Mouse (Mus musculus): ENCODE results near the gene Hist1h4c. TPM values are rescaled to one million over a fixed set of nuclear protein-coding genes. Genes with fewer than 3 reads are reported as not detected.

The Hist1h4c gene
- polyA plus RNA-seq (2015; fragmentation: Illumina TruSeq; extraction: RNeasy Lipid Tissue Mini Kit (QIAGEN cat#74804); ENCODE audit: insufficient read depth, low replicate concordance): not detected

GRCm38 (mm10) chr13:23698300-23698693 is at the start of gene Hist1h4c:
TSS of gene Hist1h4c (minus strand) at chr13:23698454.

GRCm38 (mm10) chr13:23746201-23747080 is 48.2 kb upstream of the Hist1h4c start, which contains the start of gene Hist1h2bb:
TSS of gene Hist1h2bb (plus strand) at chr13:23746734.

GRCm38 (mm10) chr13:23745381-23746161 is 47.3 kb upstream of the Hist1h4c start, which contains the start of gene Hist1h3c:
TSS of gene Hist1h3c (minus strand) at chr13:23745602.

GRCm38 (mm10) chr13:23738677-23739068 is 40.4 kb upstream of the Hist1h4c start, which contains the start of gene Hist1h1c:
TSS of gene Hist1h1c (plus strand) at chr13:23738808.

GRCm38 (mm10) chr13:23710374-23711089 is 12.3 kb upstream of the Hist1h4c start, which contains the start of gene Hfe:
TSS of gene Hfe (minus strand) at chr13:23710854.

GRCm38 (mm10) chr13:23695514-23695913 is 2.7 kb downstream of the Hist1h4c start, which contains the start of gene Hist1h1t:
TSS of gene Hist1h1t (plus strand) at chr13:23695814.

GRCm38 (mm10) chr13:23683755-23684281 is 14.4 kb downstream of the Hist1h4c start, which contains the start of the genes Hist1h2ac and Hist1h2bc:
TSS of gene Hist1h2ac (minus strand) at chr13:23683948.
TSS of gene Hist1h2bc (plus strand) at chr13:23684199.

Other genes with a start within 250 kb of the Hist1h4c start
- gene Btn1a1, start 232.6 kb downstream of the Hist1h4c start, polyA plus RNA-seq (2015; fragmentation: Illumina TruSeq; extraction: RNeasy Lipid Tissue Mini Kit (QIAGEN cat#74804); ENCODE audit: insufficient read depth, low replicate concordance): 0.23 TPM
- 0.15 TPM for gene Btn2a2, start 209.6 kb downstream of the Hist1h4c start, polyA plus RNA-seq (2015; fragmentation: Illumina TruSeq; extraction: RNeasy Lipid Tissue Mini Kit (QIAGEN cat#74804); ENCODE audit: insufficient read depth, low replicate concordance)
- not detected for gene Hist1h4h, start 167.4 kb downstream of the Hist1h4c start, polyA plus RNA-seq (2015; fragmentation: Illumina TruSeq; extraction: RNeasy Lipid Tissue Mini Kit (QIAGEN cat#74804); ENCODE audit: insufficient read depth, low replicate concordance)
- not detected for gene Hist1h2af, start 164.5 kb downstream of the Hist1h4c start, polyA plus RNA-seq (2015; fragmentation: Illumina TruSeq; extraction: RNeasy Lipid Tissue Mini Kit (QIAGEN cat#74804); ENCODE audit: insufficient read depth, low replicate concordance)
- not detected for gene Hist1h3g, start 163.0 kb downstream of the Hist1h4c start, polyA plus RNA-seq (2015; fragmentation: Illumina TruSeq; extraction: RNeasy Lipid Tissue Mini Kit (QIAGEN cat#74804); ENCODE audit: insufficient read depth, low replicate concordance)
- 0.36 TPM for gene Hist1h2bh, start 155.1 kb downstream of the Hist1h4c start, polyA plus RNA-seq (2015; fragmentation: Illumina TruSeq; extraction: RNeasy Lipid Tissue Mini Kit (QIAGEN cat#74804); ENCODE audit: insufficient read depth, low replicate concordance)
- not detected for gene Hist1h3f, start 154.4 kb downstream of the Hist1h4c start, polyA plus RNA-seq (2015; fragmentation: Illumina TruSeq; extraction: RNeasy Lipid Tissue Mini Kit (QIAGEN cat#74804); ENCODE audit: insufficient read depth, low replicate concordance)
- gene Hist1h4f, start 146.8 kb downstream of the Hist1h4c start, polyA plus RNA-seq (2015; fragmentation: Illumina TruSeq; extraction: RNeasy Lipid Tissue Mini Kit (QIAGEN cat#74804); ENCODE audit: insufficient read depth, low replicate concordance): not detected
- gene Hist1h1d, start 145.2 kb downstream of the Hist1h4c start, polyA plus RNA-seq (2015; fragmentation: Illumina TruSeq; extraction: RNeasy Lipid Tissue Mini Kit (QIAGEN cat#74804); ENCODE audit: insufficient read depth, low replicate concordance): 0.11 TPM
- not detected for gene Hist1h3e, start 136.1 kb downstream of the Hist1h4c start, polyA plus RNA-seq (2015; fragmentation: Illumina TruSeq; extraction: RNeasy Lipid Tissue Mini Kit (QIAGEN cat#74804); ENCODE audit: insufficient read depth, low replicate concordance)
- gene Hist1h2ae, start 127.2 kb downstream of the Hist1h4c start, polyA plus RNA-seq (2015; fragmentation: Illumina TruSeq; extraction: RNeasy Lipid Tissue Mini Kit (QIAGEN cat#74804); ENCODE audit: insufficient read depth, low replicate concordance): 0.52 TPM
- 1.1 TPM for gene Hist1h2bg, start 127.1 kb downstream of the Hist1h4c start, polyA plus RNA-seq (2015; fragmentation: Illumina TruSeq; extraction: RNeasy Lipid Tissue Mini Kit (QIAGEN cat#74804); ENCODE audit: insufficient read depth, low replicate concordance)
- gene Hist1h2bf, start 124.3 kb downstream of the Hist1h4c start, polyA plus RNA-seq (2015; fragmentation: Illumina TruSeq; extraction: RNeasy Lipid Tissue Mini Kit (QIAGEN cat#74804); ENCODE audit: insufficient read depth, low replicate concordance): not detected
- gene Hist1h2ad, start 124.1 kb downstream of the Hist1h4c start, polyA plus RNA-seq (2015; fragmentation: Illumina TruSeq; extraction: RNeasy Lipid Tissue Mini Kit (QIAGEN cat#74804); ENCODE audit: insufficient read depth, low replicate concordance): not detected
- gene Hist1h3d, start 122.7 kb downstream of the Hist1h4c start, polyA plus RNA-seq (2015; fragmentation: Illumina TruSeq; extraction: RNeasy Lipid Tissue Mini Kit (QIAGEN cat#74804); ENCODE audit: insufficient read depth, low replicate concordance): 0.39 TPM
- gene Hist1h4d, start 116.9 kb downstream of the Hist1h4c start, polyA plus RNA-seq (2015; fragmentation: Illumina TruSeq; extraction: RNeasy Lipid Tissue Mini Kit (QIAGEN cat#74804); ENCODE audit: insufficient read depth, low replicate concordance): not detected
- gene Hist1h2be, start 77.3 kb downstream of the Hist1h4c start, polyA plus RNA-seq (2015; fragmentation: Illumina TruSeq; extraction: RNeasy Lipid Tissue Mini Kit (QIAGEN cat#74804); ENCODE audit: insufficient read depth, low replicate concordance): 3.3 TPM
- 0.40 TPM for gene Hist1h1e, start 75.9 kb downstream of the Hist1h4c start, polyA plus RNA-seq (2015; fragmentation: Illumina TruSeq; extraction: RNeasy Lipid Tissue Mini Kit (QIAGEN cat#74804); ENCODE audit: insufficient read depth, low replicate concordance)
- 0.75 TPM for gene Hist1h2ac, start 14.5 kb downstream of the Hist1h4c start, polyA plus RNA-seq (2015; fragmentation: Illumina TruSeq; extraction: RNeasy Lipid Tissue Mini Kit (QIAGEN cat#74804); ENCODE audit: insufficient read depth, low replicate concordance)
- 19.4 TPM for gene Hist1h2bc, start 14.3 kb downstream of the Hist1h4c start, polyA plus RNA-seq (2015; fragmentation: Illumina TruSeq; extraction: RNeasy Lipid Tissue Mini Kit (QIAGEN cat#74804); ENCODE audit: insufficient read depth, low replicate concordance)
- gene Hist1h1t, start 2.6 kb downstream of the Hist1h4c start, polyA plus RNA-seq (2015; fragmentation: Illumina TruSeq; extraction: RNeasy Lipid Tissue Mini Kit (QIAGEN cat#74804); ENCODE audit: insufficient read depth, low replicate concordance): not detected
- gene Hfe, start 12.4 kb upstream of the Hist1h4c start, polyA plus RNA-seq (2015; fragmentation: Illumina TruSeq; extraction: RNeasy Lipid Tissue Mini Kit (QIAGEN cat#74804); ENCODE audit: insufficient read depth, low replicate concordance): 28.5 TPM
- 26.6 TPM for gene Hist1h1c, start 40.4 kb upstream of the Hist1h4c start, polyA plus RNA-seq (2015; fragmentation: Illumina TruSeq; extraction: RNeasy Lipid Tissue Mini Kit (QIAGEN cat#74804); ENCODE audit: insufficient read depth, low replicate concordance)
- not detected for gene Hist1h3c, start 47.1 kb upstream of the Hist1h4c start, polyA plus RNA-seq (2015; fragmentation: Illumina TruSeq; extraction: RNeasy Lipid Tissue Mini Kit (QIAGEN cat#74804); ENCODE audit: insufficient read depth, low replicate concordance)
- gene Hist1h2bb, start 48.3 kb upstream of the Hist1h4c start, polyA plus RNA-seq (2015; fragmentation: Illumina TruSeq; extraction: RNeasy Lipid Tissue Mini Kit (QIAGEN cat#74804); ENCODE audit: insufficient read depth, low replicate concordance): not detected
- gene Hist1h2ab, start 52.7 kb upstream of the Hist1h4c start, polyA plus RNA-seq (2015; fragmentation: Illumina TruSeq; extraction: RNeasy Lipid Tissue Mini Kit (QIAGEN cat#74804); ENCODE audit: insufficient read depth, low replicate concordance): not detected
- gene Hist1h3b, start 53.8 kb upstream of the Hist1h4c start, polyA plus RNA-seq (2015; fragmentation: Illumina TruSeq; extraction: RNeasy Lipid Tissue Mini Kit (QIAGEN cat#74804); ENCODE audit: insufficient read depth, low replicate concordance): not detected
- gene Hist1h4b, start 58.6 kb upstream of the Hist1h4c start, polyA plus RNA-seq (2015; fragmentation: Illumina TruSeq; extraction: RNeasy Lipid Tissue Mini Kit (QIAGEN cat#74804); ENCODE audit: insufficient read depth, low replicate concordance): not detected
- gene Hist1h4a, start 62.8 kb upstream of the Hist1h4c start, polyA plus RNA-seq (2015; fragmentation: Illumina TruSeq; extraction: RNeasy Lipid Tissue Mini Kit (QIAGEN cat#74804); ENCODE audit: insufficient read depth, low replicate concordance): not detected
- gene Hist1h3a, start 63.9 kb upstream of the Hist1h4c start, polyA plus RNA-seq (2015; fragmentation: Illumina TruSeq; extraction: RNeasy Lipid Tissue Mini Kit (QIAGEN cat#74804); ENCODE audit: insufficient read depth, low replicate concordance): not detected
- not detected for gene Hist1h1a, start 65.2 kb upstream of the Hist1h4c start, polyA plus RNA-seq (2015; fragmentation: Illumina TruSeq; extraction: RNeasy Lipid Tissue Mini Kit (QIAGEN cat#74804); ENCODE audit: insufficient read depth, low replicate concordance)
- gene Trim38, start 71.5 kb upstream of the Hist1h4c start, polyA plus RNA-seq (2015; fragmentation: Illumina TruSeq; extraction: RNeasy Lipid Tissue Mini Kit (QIAGEN cat#74804); ENCODE audit: insufficient read depth, low replicate concordance): not detected
- not detected for gene Slc17a2, start 108.5 kb upstream of the Hist1h4c start, polyA plus RNA-seq (2015; fragmentation: Illumina TruSeq; extraction: RNeasy Lipid Tissue Mini Kit (QIAGEN cat#74804); ENCODE audit: insufficient read depth, low replicate concordance)
- not detected for gene Slc17a3, start 141.0 kb upstream of the Hist1h4c start, polyA plus RNA-seq (2015; fragmentation: Illumina TruSeq; extraction: RNeasy Lipid Tissue Mini Kit (QIAGEN cat#74804); ENCODE audit: insufficient read depth, low replicate concordance)
- gene Slc17a1, start 169.3 kb upstream of the Hist1h4c start, polyA plus RNA-seq (2015; fragmentation: Illumina TruSeq; extraction: RNeasy Lipid Tissue Mini Kit (QIAGEN cat#74804); ENCODE audit: insufficient read depth, low replicate concordance): not detected
- gene Slc17a4, start 216.6 kb upstream of the Hist1h4c start, polyA plus RNA-seq (2015; fragmentation: Illumina TruSeq; extraction: RNeasy Lipid Tissue Mini Kit (QIAGEN cat#74804); ENCODE audit: insufficient read depth, low replicate concordance): not detected
- gene Hist1h2ba, start 235.7 kb upstream of the Hist1h4c start, polyA plus RNA-seq (2015; fragmentation: Illumina TruSeq; extraction: RNeasy Lipid Tissue Mini Kit (QIAGEN cat#74804); ENCODE audit: insufficient read depth, low replicate concordance): not detected
- gene Hist1h2aa, start 236.0 kb upstream of the Hist1h4c start, polyA plus RNA-seq (2015; fragmentation: Illumina TruSeq; extraction: RNeasy Lipid Tissue Mini Kit (QIAGEN cat#74804); ENCODE audit: insufficient read depth, low replicate concordance): not detected